Mouse (Mus musculus) kidney, adult 18-20 months (tissue): Measurements from ENCODE around the gene Vmn1r126.
"Not testable (repeated sequence)": the region's sequence is repeated elsewhere in the genome, so short reads cannot be mapped to it uniquely, and the experiment has no call there.

Source experiments
- DNase-seq: peaks from one replicate; pipeline ENCODE4 v3.0.0; 2021

The Vmn1r126 gene

DNA sequence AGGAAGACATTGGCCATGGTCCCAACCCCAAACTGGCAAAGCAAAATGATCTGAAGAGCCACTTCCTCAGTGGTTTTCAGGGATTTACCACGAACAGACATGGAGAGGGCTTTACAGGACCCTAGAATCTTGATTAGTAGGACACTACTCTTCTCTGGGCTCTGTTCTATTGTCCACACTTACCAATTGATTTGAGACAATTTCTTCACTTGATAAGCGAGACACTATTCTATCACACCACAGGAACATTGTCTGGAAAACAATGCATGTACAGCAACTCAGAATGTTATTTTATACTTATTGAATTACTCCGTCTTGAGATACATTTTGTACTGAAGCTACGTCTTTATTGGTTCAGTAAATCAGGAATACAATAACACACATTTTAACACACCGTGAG, at the start of gene Vmn1r126:
TSS of gene Vmn1r126 (minus strand) at position 101 of the 400 bp plus-strand sequence.
- DNase-seq: not testable (repeated sequence)

- DNase-seq: not testable (repeated sequence)
Measured at GRCm38 (mm10) chr7:21349073-21349472, 47.8 kb upstream of the Vmn1r126 start, which contains the start of gene Vmn1r128. TSS of gene Vmn1r128 (plus strand) at chr7:21349373.

- DNase-seq: not testable (repeated sequence)
Measured at GRCm38 (mm10) chr7:21319761-21320160, 18.5 kb upstream of the Vmn1r126 start, which contains the start of gene Vmn1r127. TSS of gene Vmn1r127 (minus strand) at chr7:21319861.

- not testable (repeated sequence) for DNase-seq
Measured at GRCm38 (mm10) chr7:21271879-21272278, 29.4 kb downstream of the Vmn1r126 start, which contains the start of gene Vmn1r125. TSS of gene Vmn1r125 (plus strand) at chr7:21272179.

DNA sequence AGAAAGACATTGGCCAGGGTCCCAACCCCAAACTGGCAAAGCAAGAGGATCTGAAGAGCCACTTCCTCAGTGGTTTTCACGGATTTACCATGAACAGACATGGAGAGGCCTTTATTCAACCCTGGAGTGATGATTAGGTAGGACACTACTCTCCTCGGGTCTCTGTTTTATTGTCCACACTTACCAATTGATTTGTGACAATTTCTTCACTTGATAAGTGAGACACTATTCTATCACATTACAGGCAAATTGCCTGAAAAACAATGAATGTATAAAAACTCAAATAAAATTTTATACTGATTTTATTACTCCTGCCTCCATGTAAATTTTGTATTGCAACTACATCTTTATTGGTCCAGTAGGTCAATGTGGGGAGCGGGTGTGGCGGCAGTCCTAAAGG, 40.8 kb downstream of the Vmn1r126 start, which contains the start of gene Vmn1r124:
TSS of gene Vmn1r124 (minus strand) at position 101 of the 400 bp plus-strand sequence.
- DNase-seq: not testable (repeated sequence)
